Mouse (Mus musculus) thymus, postnatal 14 days (tissue): ENCODE measurements around the gene Add3.
A peak's percentile ranks its signal among the peaks of the same experiment; 100 is the strongest.

Source experiments
- DNase-seq: peaks from one replicate; pipeline ENCODE4 v3.0.0; 2021

The Add3 gene

DNA sequence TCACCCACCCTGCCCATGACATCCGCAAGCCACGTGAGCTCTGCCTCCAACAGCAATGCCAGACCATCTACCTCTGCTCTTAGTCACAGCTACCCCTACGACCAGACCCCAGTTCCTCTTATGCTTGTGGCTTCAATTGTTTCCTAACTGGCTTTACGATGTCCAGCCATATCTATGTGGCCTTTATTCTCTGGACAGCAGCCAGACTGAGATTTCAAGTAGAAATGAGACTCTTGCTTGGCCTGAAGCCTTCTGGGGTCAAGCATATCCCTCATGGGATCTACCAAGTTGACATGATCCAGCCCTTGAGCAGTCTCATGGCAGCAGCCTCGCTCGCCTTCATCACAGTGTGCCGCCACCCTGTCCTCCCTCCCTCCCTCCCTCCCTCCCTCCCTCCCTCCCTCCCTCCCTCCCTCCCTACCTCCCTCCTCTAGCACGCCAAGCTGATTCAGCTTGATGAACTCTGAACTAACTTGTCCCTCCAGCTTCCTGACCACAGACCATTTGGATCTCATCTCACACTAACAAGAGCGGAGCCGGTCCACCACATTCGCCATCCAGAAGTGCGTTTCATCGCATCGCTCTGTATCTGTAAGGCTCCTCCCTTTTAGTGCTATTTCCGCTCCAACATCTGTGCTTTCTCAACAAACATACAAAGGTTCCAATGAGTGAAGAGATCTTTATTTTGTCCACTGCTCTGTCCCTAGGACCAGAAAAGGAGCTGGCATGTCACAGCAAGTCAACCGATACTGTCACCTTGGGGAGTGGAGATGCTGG lies 9.7 kb upstream of the Add3 start:
- no peak for DNase-seq

DNA sequence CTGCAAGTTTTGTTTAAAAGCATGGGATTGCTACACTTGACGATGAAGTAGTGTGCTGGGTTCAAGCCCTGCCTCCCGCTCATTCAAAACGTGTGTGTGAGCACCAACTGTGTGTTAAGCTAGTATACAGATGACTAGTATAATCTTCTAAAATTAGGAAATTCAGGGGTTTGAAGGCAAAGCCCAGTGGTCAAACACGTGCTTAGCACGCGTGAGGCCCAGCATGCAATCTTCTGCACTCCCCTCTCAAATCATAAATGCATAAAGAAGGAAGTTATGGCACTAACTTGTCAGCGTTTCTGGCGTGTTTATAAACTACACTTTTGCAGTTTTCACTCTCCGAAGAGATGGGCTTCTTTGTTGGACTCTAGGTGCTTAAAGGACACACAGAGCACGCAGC lies 7.8 kb upstream of the Add3 start:
- DNase-seq = no peak

DNA sequence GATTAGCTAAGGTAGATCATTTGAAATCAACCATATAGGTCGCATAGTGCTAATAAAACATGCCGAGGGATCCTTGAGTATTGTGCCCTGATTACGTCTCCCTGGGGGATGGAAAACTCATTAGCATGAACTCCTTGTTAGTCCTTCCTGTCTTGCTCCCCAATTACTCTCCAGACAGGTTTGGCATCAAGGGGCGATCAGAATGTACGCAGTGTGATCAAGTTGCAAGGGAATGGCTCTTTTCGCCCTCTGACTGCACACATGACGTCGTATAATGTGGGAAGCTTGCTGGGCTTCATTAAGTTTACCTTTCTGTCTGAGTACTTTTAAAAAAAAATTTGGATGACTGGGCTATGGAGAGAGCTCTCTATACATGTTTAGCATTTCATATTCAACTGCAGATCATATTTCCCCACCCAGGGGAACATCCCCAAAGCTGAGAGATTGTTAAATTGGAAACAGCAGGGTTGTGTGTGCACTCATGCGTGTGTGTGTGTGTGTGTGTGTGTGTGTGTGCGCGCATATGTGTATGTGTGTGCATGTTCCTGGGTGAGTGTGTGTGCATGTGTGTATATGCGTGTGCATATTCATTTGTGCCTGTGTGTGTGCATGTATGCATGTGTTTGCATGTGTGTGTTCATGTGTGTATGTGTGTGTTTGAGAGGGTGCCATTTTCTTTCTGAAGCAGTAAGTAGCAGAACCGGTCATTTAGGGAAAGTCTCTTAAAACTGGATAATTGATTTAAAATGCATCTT lies 3.7 kb upstream of the Add3 start:
- DNase-seq = no peak

DNA sequence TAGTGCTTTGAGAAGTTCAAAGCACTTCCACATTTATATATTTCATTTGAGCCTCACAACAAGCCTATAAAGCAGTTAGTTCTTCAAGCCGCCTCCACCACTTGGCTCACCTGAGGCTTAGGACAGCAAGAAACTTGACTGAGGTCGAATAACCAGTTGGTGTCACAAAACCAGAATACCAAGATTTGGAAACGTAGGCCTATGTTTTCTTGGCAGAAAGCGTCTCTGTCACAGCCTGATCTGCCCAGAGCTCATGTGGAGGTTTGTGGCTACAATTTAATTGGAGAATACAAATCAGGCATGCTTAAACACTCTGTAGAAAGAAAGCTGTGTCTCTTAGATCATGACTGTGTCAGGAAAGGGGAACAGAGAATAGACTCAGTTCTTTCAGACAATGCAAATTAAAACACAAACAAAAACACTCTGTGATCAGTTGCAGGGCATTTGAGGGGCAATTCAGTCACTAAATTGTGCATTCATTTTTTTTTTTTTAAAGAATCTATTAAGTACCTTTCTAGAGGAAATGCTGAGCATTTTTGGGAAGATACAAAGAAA lies 3.0 kb upstream of the Add3 start:
- DNase-seq = no peak

DNA sequence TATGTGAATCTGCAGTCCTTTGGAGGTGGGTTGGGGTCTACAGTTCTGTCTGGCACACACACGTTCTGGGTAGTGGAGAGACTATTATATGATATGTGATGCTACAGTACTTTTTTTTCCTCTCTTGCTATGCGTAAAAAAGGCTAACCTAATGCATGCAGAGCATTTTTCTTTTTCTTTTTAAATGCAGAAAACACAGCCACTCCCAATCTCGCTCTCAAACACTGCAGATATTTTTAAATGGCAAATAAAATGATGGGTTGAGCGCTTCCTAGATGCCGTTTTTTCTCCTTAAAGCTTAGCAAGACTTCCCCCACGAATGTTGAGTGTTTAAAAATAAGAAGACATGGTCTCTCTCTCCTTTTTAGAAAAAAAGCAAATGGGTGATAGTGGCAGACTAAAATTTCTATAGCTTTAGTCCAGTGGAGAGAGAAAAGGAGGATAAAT lies 584 bp downstream of the Add3 start:
- no peak for DNase-seq

DNA sequence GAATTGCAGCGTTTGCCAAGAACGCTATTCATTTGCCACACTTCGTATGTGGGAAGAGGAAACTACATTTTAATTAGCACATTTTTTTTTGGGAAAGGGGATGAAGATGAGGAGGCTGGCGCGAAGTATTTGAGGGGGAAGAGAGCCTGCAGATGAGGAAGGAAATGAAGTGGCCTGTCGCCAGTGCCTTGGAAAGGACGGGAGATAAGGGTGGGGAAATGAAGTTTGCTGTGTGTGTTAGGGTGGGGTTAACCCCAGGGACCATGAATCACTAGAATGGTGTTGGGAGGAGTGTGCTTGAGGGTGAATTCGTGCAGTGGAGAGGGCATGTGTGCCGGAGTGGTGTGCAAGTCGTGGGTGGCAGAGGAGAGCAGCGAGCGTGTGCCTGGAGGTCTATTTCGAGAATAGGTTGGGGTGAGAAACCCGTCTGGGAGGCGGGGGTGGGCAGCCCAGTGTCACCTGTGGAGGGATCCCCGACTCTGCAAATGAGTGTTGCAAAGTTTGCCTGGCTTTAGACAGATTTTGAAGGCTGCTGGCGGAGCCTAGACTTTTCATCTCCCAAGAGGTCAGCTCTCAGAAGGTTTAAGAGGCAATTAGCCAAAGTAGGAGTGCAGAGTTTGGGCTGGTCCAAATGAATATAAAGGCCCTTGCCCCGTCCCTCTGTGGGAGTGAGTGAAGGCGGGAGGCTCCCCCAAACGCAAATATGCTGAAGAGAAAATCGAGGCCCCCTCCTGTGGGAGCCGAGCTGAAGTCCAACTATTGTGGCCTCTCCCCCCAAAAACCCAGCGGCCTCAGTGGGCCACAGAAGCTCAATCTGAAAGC lies 1.2 kb downstream of the Add3 start:
- peak; percentile 70 for DNase-seq

DNA sequence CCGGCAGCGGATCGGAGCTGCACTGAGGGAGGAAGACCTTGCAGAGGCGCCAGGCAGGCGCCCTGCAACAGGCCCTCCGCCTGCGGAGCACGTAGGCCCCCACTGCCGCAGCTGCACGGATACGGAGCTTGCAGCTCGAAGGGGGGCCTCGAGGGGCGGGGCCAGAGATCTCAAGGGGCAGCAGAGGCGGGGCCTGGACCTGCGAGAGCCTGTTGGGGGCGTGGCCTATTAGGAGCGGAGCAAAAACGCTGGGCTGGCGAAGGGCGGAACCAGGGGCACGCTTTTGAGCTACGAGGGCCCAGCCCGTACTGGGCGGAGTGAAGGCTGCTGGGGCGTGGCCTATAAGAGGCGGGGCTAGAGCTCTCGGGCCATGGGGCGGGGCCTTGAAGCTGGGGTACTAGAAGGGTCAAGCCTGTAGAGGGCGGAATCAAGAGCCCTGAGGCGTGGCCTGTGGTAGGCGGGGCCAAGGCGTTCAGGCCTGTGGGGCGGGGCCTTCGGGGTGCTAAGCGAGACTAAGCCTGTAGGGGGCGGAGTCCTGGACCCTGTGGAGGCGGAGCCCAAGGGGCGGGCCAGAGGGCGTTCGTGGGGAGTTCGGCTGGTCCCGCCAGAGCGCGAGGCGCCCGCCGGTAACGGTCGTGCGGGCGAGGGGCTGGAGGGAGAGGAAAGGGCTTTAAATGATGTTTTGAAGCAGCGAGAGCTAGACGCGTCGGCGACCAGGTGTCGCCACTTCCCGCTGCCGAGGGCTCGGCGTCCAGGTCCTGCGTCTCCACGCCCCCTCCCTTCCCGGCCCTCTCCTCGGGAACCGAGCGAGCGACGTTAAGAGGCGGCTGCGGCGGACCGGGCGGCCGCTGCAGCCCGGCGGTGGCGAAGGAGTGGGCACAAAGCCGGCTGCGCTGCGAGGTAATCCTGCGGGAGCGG lies 2.2 kb downstream of the Add3 start:
- DNase-seq = peak; percentile 100

DNA sequence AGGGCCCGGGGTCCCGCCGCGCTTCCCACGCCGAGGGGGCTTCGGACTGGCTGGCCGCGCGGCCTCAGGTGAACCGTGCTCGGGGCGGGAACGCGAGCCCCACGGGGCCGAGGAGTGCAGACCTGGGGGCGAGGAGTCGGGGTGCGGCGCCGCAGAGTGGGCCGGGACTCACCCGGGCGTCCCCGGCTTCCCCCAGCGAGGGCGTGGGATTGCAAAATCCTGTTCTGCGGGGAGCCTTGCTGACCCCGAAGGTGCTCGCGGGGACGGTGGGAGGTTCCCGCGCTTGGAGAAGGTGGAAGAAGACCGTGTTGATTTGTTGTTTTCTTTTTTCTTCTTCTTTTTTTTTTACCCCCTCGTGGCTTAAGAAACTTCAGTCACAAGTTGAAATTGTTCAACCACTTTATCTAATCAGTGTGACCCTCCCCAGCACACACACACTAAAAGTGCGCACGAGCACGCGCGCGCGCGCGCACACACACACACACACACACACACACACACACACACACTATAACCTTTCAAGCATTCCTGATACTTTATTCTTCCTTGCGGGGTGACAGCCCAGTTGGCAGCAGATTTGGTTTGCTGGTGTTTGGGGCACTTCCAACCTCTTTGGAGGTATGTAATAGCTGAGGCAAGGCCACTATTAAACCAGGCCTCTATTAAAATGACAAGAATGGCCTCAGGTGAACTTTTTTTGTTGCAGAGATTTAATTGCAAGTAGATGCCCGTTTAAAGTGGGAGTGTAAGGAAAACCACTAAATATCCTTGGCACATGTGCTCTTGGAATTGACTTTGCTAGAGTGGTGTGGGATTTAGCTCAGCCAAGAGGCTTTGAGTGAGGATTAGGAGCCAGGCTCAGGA lies 3.1 kb downstream of the Add3 start:
- DNase-seq = peak; percentile 68

DNA sequence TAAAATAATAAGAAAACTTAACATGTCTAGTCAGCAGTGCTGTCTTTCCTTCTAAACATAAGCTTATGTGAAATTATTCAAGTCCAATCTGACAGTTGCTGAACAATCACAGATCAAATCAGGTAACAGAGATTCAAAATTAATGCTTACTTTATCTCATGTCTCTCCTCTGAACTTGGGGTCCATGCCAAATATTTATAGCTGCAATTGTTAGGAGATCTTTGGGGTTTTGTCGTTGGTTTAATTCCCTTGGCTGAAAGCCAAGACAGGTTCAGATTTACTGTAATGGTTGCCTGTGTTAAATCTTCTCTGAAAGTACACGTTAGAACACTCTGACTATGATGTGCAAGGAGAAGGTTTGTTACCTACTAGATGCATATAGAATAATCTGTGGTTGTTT lies 4.8 kb downstream of the Add3 start:
- no peak for DNase-seq

DNA sequence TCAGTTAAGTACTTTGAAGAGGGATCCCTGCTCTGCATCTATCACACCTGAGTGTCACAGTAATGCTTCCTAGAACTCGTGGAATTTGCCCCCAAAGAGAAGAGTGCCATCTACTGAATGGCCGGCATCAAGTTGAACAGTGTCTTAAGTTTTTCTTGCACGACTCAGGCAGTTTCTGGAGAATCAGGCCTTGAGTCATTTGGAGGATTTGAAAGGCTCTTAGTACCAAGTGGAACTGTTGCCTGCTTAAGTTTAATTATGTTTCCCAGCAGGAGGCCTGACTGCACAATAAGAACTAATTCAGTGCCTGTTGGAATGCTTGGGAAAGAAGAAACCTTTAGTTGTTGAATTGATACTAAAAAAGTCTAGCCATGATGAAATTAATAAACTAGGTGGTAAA lies 9.1 kb downstream of the Add3 start:
- DNase-seq = no peak

DNA sequence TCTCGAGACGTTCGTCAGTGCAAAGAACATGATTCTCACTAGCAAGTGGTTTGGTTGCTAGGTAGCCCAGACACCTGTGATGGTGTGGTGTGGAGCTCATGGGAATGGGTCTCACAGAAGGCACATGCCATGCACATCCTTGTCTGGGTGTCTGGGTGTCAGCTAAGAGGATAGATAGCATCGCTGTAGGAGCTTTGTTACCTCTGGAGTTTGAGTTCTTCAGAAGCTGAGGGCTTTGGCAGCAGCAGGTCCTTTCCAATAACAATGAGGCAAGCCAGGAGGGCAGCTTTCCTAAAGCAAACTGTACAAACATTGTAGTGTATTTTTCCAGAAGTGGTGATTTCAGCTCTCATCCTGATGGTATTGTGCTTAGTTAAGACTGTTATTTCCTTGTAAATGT lies 12.2 kb downstream of the Add3 start:
- DNase-seq = no peak

DNA sequence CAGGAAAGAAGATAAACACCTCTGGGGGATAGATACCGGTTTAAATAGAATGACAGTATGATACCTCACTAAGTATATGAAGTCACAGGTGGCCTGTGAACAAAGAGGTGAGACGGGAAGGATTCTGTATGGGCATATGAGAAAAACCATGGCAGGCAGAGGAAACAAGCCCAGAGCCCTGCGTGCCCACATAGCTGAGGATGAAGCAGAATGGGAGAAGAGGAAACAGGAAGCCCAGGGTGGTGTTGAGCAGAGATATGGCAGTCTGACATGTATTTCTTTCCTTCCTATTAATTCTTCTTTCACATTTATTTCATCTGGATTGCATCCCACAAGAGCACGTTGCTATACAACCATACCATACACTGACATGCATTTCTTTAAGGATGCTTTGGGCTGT lies 12.9 kb downstream of the Add3 start:
- no peak for DNase-seq

DNA sequence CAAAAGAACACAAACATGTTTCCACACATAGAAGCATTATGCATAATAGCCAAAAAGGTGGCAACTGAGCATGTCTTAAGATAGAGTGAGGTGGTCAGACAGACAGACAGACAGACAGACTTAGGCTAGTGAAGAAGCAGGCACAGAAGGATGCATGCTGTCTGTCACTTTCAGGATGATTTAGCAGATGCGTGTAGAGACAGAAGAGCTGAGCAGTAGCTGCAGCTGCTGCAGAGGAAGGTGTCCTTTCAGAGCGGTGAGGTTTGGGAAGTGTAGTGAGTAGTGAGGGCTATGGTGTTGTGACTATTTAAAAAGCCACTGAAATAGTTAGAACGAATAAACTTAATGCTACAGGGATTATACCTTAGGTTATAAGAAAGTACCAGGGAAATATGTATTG lies 13.9 kb downstream of the Add3 start:
- no peak for DNase-seq

DNA sequence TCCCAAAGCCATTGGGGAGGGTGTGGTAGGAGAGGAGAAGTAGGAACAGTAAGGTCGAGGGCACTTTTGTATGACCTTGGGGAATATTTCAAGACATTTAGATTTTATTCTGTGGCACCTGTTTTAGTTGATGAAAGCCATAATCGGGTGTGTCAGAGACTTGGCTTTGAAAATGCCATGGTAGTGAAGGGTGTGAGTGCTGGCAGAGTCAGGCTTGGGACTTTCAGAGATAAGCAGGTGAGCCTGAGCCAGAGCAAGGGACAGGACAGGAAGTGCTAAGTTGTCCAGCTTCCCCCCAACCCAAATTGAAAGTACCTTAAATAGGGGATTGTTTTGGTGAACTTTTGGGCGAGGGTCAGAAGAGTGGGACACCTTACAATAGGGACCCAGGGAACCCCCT lies 16.1 kb downstream of the Add3 start:
- no peak for DNase-seq

DNA sequence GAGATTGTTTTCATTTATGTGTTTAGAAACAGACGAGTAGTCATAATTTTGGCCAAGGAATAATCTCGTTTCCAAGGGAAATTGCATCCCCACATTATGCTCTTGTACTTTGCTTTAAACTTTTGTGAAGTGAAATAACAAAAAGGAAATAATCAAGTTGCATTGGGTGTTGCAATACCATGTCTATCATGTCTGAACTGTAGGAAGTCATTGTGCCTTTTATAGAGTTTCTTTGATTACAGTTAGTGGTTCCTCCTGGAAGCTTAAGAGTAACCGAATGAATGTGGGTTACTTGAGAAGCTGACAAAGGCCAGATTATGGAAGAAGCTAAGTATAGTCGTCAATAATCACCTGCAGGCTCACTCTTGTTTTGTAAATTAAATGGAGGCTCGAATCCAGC lies 16.9 kb downstream of the Add3 start:
- DNase-seq = no peak

DNA sequence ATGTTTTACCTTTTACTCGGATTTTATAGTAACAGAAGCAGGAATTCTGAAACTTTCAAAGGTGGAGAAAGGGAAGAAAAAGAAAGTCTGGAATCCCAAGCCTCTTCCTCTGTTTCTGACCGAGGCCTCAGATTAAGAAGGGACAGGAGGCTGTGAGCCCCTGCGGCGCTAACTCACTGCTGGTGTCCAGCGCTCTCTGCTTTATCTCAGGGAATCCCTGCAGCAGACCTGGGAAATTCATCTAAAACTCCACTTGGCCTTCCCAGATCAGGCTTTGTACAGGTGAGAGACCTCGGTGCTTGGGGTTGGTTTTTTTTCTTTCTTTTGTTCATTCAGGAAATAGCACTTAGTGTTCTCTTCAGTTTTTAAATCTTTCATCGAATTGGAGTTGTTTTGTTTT lies 19.1 kb downstream of the Add3 start:
- DNase-seq = no peak

DNA sequence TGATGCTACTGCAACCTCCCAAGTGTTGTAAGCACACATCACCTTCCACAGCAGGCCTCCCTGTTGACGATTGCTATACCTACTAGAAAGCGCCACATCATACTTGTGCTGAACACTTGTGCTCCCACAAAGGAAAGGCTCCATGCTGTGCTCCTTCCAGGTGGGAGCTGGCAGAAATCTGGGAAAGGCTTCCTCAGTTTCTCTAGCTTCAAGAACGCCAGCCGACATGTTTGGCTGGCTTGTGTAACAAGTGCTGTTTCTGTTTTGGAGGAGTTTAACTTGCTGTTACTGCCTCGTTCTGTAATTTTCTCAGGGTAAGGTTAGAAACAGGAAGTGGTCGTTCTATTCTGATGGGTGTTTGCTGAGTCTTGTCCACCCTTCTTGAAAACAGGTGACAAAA lies 22.7 kb downstream of the Add3 start:
- DNase-seq = no peak

DNA sequence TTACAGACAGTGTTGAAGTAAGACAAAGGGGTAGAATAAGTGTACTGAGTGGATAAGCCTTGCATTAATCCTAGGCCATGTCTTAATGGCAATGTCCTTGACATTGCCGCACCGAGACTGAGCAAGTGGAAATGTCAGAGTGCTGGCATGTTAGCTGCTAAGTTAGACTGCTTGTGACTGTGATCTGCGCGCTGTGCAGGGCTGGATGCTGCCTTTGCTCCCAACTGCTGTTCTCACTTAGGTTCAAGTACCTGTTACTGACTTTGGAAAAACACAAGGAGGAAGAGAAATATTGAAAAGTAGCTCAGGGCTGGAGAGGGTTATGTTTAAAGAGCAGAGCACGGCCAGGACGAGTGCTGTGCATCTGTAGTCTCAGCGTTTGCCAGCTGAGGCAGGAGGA lies 24.4 kb downstream of the Add3 start:
- DNase-seq = no peak

DNA sequence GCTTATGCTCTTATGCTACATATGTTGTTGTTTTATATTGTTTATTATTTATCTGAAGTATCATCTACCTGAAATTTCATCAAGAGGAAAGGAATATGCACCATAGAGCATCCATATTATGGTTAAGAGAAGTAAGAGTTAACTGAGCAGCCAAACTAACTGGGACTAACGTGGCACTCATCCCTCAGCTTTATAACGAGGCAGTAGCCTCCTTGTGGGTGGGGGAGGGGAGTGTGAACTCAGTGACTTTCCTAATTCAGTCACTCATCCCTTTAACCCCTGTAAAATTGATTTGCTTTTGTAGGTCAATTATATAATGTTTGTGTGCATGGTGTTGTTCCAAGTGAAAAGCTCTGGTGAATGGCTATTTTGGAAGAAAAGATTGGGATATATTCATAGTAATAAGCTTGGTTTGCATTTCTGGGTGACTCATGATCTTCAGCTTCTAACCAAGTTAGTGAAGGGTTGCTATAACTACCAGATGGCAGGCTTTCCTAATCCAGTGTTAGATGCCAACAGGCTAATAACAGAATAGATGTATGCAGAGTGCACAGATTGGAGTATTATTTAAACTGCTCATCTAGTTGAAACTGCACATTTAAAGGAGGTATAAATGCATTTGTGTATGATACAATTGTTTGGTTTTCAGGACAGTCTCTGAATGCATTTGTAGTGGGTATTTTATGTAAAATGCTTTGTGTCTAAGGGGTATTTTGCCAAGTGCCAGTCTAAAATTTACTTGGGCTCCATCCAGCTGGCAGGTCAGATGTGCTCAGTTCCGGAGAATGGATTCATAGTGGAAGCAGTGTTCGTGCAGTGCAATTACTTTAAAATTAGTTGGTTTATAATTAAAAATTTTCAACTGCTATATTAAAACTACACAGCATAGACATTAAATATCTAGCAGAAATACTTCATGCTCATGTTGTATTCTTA lies 25.3 kb downstream of the Add3 start:
- no peak for DNase-seq

DNA sequence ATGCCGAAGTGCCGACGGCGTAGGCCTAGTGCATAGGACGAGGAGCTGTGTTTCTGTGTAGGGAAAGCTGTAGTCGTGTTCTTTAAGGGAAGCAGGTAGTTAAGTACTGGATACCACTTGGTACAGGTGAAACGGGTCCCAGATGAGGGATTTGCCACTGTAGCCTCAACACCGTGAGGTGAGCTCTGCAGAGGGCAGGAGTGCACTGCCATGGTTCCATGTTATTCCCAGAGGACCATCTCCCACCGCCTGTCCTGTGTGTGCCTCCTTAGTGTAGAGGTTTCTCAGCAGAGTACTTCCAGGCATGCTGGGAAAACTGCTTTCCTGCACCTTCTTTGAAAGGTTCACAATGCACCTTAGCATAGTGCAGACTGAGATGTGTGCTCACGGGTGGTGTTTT lies 26.1 kb downstream of the Add3 start:
- no peak for DNase-seq
